Mouse (Mus musculus) kidney, adult 2 months (tissue): ENCODE data around the gene Golm1. TPM values are rescaled to one million over a fixed set of nuclear protein-coding genes. Genes with fewer than 3 reads are reported as not detected.
"Not testable (repeated sequence)": the region's sequence is repeated elsewhere in the genome, so short reads cannot be mapped to it uniquely, and the experiment has no call there.

Experiments used
- DNase-seq: peaks from one replicate; pipeline ENCODE4 v3.0.0; 2021
- H3K27ac ChIP-seq: fragments of 200-500 bp; 2 replicates; pipeline ENCODE4 v1.5.1; 2012; ENCODE audit warnings: low read depth, low read length, control low read depth, inconsistent platforms; ENCODE audit not compliant: insufficient read depth
- H3K27me3 ChIP-seq: fragments of 200-500 bp; replicated peaks from 2 replicates; pipeline ENCODE4 v1.6.1; 2012; ENCODE audit warnings: mild to moderate bottlenecking, moderate library complexity, low read length, inconsistent platforms; ENCODE audit not compliant: control insufficient read depth, insufficient read depth
- H3K36me3 ChIP-seq: fragments of 200-500 bp; 2 replicates; pipeline ENCODE4 v1.6.1; 2012; ENCODE audit warnings: mild to moderate bottlenecking, moderate library complexity, low read length, inconsistent platforms; ENCODE audit not compliant: control insufficient read depth, insufficient read depth
- H3K4me1 ChIP-seq: fragments of 200-500 bp; 2 replicates; pipeline ENCODE4 v1.6.1; 2011; ENCODE audit warnings: low read length; ENCODE audit not compliant: control insufficient read depth, insufficient read depth
- H3K4me3 ChIP-seq: fragments of 200-500 bp; 2 replicates; pipeline ENCODE4 v1.5.1; 2011; ENCODE audit warnings: mild to moderate bottlenecking, low read depth, low read length, control low read depth; ENCODE audit not compliant: insufficient read depth
- CTCF ChIP-seq: fragments of 200-500 bp; conservative IDR thresholded peaks from 2 replicates; pipeline ENCODE4 v1.5.1; 2011; ENCODE audit warnings: low read depth, mild to moderate bottlenecking, control low read depth, low read length, moderate library complexity, mixed read lengths; ENCODE audit not compliant: insufficient read depth, insufficient read length
- POLR2A ChIP-seq: fragments of 200-500 bp; IDR thresholded peaks from one replicate; pipeline ENCODE4 v1.6.1; 2011; ENCODE audit warnings: low read depth, low read length, control low read depth
- WGBS: fragments of 180-500 bp; shearing (Covaris S2); methylation state at CpG from one replicate; pipeline ENCODE4 v1.1.7; 2018; 5-methylcytosine and 5-hydroxymethylcytosine counted together
- polyA plus RNA-seq: library from polyadenylated mRNA; depleted of rRNA; stranded (reverse); fragments of >200 nt; gene quantifications from 2 replicates; pipeline ENCODE4 v1.2.3, GENCODE M21; 2012; rRNA removed

Gene Golm1
- 5.3 and 6.5 TPM in 2 replicates for polyA plus RNA-seq

DNA sequence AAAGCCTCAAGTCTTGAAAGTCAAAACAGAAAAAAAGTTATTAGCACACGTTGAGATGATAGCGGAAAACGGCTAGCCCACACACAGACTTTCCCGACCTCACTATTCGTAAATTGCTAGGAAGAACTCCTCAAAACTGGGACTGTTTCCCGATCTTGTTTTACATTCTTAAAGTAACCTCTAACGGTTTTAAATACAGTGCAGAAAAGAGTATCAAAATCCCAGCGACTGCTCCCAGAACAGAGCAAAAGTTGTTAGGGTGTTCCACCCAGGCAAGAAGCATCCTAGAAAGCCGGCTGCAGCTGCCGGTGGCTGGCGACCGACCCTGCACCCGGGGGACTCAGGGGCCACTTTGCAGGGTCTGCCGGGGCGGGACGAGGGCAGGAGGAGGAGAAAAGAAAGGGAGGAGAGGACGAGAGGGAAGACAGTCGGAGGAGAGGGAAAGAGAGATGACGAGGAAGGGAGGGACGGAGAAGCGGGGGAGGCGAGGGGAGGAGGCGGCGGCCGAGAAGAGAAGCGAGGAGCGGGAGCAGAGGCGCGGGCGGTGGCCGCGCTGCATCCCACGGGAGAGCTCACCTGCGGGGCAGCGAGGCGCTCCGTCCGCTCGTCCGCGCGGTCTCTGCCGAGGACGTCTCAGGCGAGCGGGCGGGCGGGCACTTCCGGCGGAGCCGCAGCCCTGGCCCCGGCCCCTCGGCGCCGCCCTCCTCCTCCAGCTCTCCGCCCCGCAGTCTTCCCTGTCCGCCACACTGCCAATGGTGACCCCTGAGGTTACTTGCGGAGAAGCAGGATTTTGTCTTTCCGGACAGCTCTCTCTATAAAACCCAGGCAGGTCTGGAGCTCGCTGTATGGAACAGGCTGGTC is at the start of gene Golm1:
Gene Golm1, minus strand, starts transcription at position 661 of the 861 bp plus-strand sequence.
- peak; percentile 68 for DNase-seq
- H3K27ac ChIP-seq = no peak within 1 kb of the TSS
- H3K4me3 ChIP-seq = peak within 1 kb of the TSS; percentile 82
- no peaks in the 10 kb centered on the region for H3K4me1 ChIP-seq
- TF ChIP-seq POLR2A = no peak
- no peak for TF ChIP-seq CTCF
- no peaks in the 10 kb centered on the region for H3K27me3 ChIP-seq
- under 1% methylated on average over 35 of the region's 61 CpGs for WGBS
- H3K36me3 ChIP-seq = no peaks in the 10 kb centered on the region

DNA sequence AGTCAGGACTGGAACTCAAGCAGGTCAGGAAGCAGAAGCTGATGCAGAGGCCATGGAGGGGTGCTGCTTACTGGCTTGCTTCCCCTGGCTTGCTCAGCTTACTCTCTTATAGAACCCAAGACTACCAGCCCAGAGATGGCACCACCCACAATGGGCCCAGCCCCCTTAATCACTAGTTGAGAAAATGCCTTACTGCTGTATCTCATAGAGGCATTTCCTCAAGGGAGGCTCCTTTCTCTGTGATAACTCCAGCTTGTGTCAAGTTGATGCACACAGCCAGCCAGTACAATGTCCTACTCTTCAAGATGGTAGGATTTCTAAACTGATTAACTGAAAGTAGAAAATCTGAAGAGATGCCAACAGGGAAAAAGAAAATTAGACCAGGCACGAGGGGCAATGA is 46.5 kb upstream of the Golm1 start:
- H3K27me3 ChIP-seq, H3K27ac ChIP-seq, H3K4me3 ChIP-seq, DNase-seq, H3K4me1 ChIP-seq, H3K36me3 ChIP-seq: not testable (repeated sequence)
- 81% methylated on average over 1 of the region's 1 CpGs for WGBS

DNA sequence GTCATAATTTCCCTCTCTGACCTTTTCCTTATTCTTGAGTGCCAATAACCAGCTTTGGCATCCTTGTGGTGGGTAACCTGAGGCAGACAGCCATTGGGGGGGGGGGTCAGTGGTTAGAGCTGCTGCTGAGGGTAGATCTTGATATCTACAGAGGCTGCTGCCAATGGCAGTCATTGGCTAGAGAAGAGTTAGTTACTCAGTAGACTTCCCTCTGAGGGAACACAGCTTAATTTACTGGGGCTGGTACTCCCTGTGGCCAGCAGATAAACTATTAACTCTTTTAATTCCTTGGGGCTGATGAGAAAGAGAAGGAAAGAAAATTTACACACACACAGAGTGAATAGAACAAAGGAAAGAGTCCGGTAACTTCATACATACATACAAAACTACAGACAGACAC is 43.9 kb upstream of the Golm1 start:
- DNase-seq = no peak
- 59% methylated on average over 1 of the region's 1 CpGs for WGBS
- Histone ChIP-seq H3K4me3 (no peak overlapping the region), H3K27ac (no peak overlapping the region), H3K36me3 (no peaks in the 10 kb centered on the region), H3K27me3 (no peaks in the 10 kb centered on the region), H3K4me1 (no peaks in the 10 kb centered on the region)
- TF ChIP-seq CTCF (no peak), POLR2A (no peak)

DNA sequence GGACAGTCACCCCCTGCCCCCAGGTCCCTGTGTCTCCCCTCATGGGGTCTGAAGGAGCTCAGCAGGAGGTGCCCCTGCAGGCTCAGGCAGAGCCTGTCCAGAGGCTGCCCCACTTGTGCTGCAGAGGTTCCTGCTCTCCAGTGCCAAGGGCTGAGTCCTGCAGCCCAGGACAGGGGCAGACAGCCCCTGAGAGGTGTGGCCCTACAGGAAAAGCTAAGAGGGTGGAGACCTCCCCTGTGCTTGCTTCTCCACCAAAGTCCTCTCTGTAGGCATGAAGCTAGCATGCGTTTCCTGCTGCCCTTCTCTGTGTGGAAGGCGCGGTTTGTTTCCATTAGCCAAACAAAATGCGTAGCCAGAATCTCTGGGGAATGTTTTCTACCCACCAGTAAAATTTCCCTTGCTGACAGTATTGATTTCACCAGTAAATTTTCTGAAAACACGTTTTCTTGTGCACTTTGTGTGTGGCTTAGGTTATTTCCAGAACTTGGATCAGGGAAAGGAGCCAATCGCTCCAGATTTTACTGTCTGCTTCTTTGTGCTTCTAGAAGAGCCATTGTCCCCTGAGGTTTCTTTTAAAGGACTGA is 43.3 kb upstream of the Golm1 start:
- not testable (repeated sequence) for H3K36me3 ChIP-seq, H3K4me1 ChIP-seq, H3K27ac ChIP-seq, H3K27me3 ChIP-seq, H3K4me3 ChIP-seq
- DNase-seq = peak; percentile 54
- 18% methylated on average over 6 of the region's 6 CpGs for WGBS

DNA sequence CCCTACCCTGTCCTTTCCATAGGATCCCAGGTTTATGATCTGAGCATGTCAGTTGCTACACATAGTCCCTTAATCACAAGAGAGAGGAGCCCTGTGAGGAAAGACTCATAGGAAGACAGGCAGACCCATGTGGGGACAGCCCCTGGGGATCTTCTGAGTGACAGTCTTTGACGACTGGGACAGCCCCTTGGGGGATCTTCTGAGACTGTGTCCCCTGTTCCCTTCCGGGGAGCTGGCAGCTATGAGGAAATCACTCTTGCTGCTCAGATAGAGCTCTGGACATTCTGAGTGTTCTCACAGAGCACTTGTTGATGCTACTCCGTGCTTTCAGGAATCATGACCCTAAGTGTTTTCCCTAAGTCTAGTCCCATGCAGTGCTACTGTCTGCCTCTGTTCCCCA is 38.1 kb upstream of the Golm1 start:
- H3K36me3 ChIP-seq = no peaks in the 10 kb centered on the region
- DNase-seq = no peak
- WGBS = 64% methylated on average over 3 of the region's 3 CpGs
- no peak for TF ChIP-seq POLR2A
- no peak for TF ChIP-seq CTCF
- no peak overlapping the region for H3K4me3 ChIP-seq
- no peaks in the 10 kb centered on the region for H3K27me3 ChIP-seq
- no peak overlapping the region for H3K27ac ChIP-seq
- H3K4me1 ChIP-seq = no peaks in the 10 kb centered on the region

DNA sequence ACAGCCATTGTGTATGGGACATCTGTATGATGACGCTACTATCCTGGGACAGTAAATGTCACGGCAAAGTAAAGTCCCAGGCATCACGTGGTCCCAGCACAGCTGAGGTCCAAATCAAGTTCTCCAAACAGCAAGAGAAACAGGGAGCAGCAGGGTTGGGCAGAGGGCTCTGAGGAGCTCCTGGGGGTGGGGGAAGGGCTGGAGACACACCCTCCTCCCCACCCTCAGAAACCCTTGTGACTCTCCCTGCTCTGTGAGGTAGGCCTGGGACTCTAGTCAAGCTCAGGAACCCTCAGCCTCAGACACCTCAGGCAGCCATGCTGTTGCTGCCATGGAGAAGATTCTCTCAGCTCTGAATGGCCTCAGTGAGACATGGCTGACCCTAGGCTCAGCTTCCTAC is 36.4 kb upstream of the Golm1 start, which contains the start of gene Spata31d1b:
Gene Spata31d1b, plus strand, starts transcription at position 301 of the 400 bp plus-strand sequence.
- DNase-seq = not testable (repeated sequence)

DNA sequence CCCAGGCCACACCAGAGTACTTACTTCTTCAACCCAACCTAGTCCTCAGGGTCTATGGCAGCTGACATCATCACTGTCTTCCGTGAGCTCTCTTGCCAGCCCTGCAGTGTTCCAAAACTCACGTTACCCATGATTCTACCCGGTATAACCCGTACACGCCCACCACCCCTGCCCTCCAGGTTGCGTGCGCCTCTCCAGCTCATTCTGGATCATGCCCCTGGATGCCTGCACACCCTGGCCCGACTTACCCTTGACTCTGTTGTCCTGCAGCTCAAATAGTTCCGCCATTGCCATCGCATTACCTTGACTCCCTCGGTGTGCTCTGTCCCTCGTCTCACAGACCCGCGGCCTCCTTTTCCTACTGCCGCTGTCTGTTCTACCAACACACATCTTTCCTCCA is 34.6 kb upstream of the Golm1 start, which contains the start of gene Spata31d1a:
Gene Spata31d1a, minus strand, starts transcription at position 101 of the 400 bp plus-strand sequence.
- no peak for DNase-seq
- Histone ChIP-seq H3K27me3 (no peaks in the 10 kb centered on the region), H3K36me3 (no peaks in the 10 kb centered on the region), H3K27ac (no peak within 1 kb of the TSS), H3K4me3 (no peak within 1 kb of the TSS), H3K4me1 (no peaks in the 10 kb centered on the region)
- 92% methylated on average over 15 of the region's 15 CpGs for WGBS
- TF ChIP-seq CTCF = no peak
- no peak for TF ChIP-seq POLR2A

More for the DNA sequence above, 36.4 kb upstream of the Golm1 start, which contains the start of gene Spata31d1b:
- 71% methylated on average over 3 of the region's 3 CpGs for WGBS
- H3K4me1 ChIP-seq, H3K27me3 ChIP-seq, H3K27ac ChIP-seq, H3K36me3 ChIP-seq, H3K4me3 ChIP-seq: not testable (repeated sequence)
